Mouse (Mus musculus): ENCODE data around the gene Pex7. TPM values are rescaled to one million over a fixed set of nuclear protein-coding genes. Genes with fewer than 3 reads are reported as not detected.

The Pex7 gene
- total RNA-seq, 1 experiment from 2014 or later, result 52.9 TPM

GRCm38 (mm10) chr10:19849771-19850365 lies 57.6 kb downstream of the Pex7 start:
- peak; percentile 1 to 13; a peak in 1 of 4 replicates for ATAC-seq (replicated peaks in 1 of 2; ENCODE audit: insufficient read depth in 1 of 2, low FRiP score in 2 of 2, low TSS enrichment in 1 of 2, low read depth in 1 of 2, poor library complexity in 2 of 2, severe bottlenecking in 2 of 2)

- ATAC-seq (replicated peaks in 1 of 2; ENCODE audit: insufficient read depth in 1 of 2, low FRiP score in 2 of 2, low TSS enrichment in 1 of 2, low read depth in 1 of 2, poor library complexity in 2 of 2, severe bottlenecking in 2 of 2), result 0 out of 4 replicates have a peak, but pooled peaks of 1 of the 2 experiments have one; percentile 22
Observed at GRCm38 (mm10) chr10:19848928-19849770, 58.3 kb downstream of the Pex7 start.

- ATAC-seq (replicated peaks in 1 of 2; ENCODE audit: insufficient read depth in 1 of 2, low FRiP score in 2 of 2, low TSS enrichment in 1 of 2, low read depth in 1 of 2, poor library complexity in 2 of 2, severe bottlenecking in 2 of 2), result no peak
Observed at GRCm38 (mm10) chr10:19839836-19840235, 67.7 kb downstream of the Pex7 start.

- no peak for ATAC-seq (replicated peaks in 1 of 2; ENCODE audit: insufficient read depth in 1 of 2, low FRiP score in 2 of 2, low TSS enrichment in 1 of 2, low read depth in 1 of 2, poor library complexity in 2 of 2, severe bottlenecking in 2 of 2)
Observed at GRCm38 (mm10) chr10:19835887-19836710, 71.4 kb downstream of the Pex7 start.

- ATAC-seq (replicated peaks in 1 of 2; ENCODE audit: insufficient read depth in 1 of 2, low FRiP score in 2 of 2, low TSS enrichment in 1 of 2, low read depth in 1 of 2, poor library complexity in 2 of 2, severe bottlenecking in 2 of 2), result no peak
Observed at GRCm38 (mm10) chr10:19834222-19834621, 73.3 kb downstream of the Pex7 start.

GRCm38 (mm10) chr10:19831072-19831849 lies 76.2 kb downstream of the Pex7 start:
- ATAC-seq (replicated peaks in 1 of 2; ENCODE audit: insufficient read depth in 1 of 2, low FRiP score in 2 of 2, low TSS enrichment in 1 of 2, low read depth in 1 of 2, poor library complexity in 2 of 2, severe bottlenecking in 2 of 2), result peak in 1 of 2 experiments; percentile 64; a peak in 2 of 4 replicates

GRCm38 (mm10) chr10:19820986-19821385 lies 86.5 kb downstream of the Pex7 start:
- ATAC-seq (replicated peaks in 1 of 2; ENCODE audit: insufficient read depth in 1 of 2, low FRiP score in 2 of 2, low TSS enrichment in 1 of 2, low read depth in 1 of 2, poor library complexity in 2 of 2, severe bottlenecking in 2 of 2), result no peak

GRCm38 (mm10) chr10:19818723-19819355 lies 88.7 kb downstream of the Pex7 start:
- no peak for ATAC-seq (replicated peaks in 1 of 2; ENCODE audit: insufficient read depth in 1 of 2, low FRiP score in 2 of 2, low TSS enrichment in 1 of 2, low read depth in 1 of 2, poor library complexity in 2 of 2, severe bottlenecking in 2 of 2)

- peak; percentile 72 to 77 for ATAC-seq (replicated peaks in 1 of 2; ENCODE audit: insufficient read depth in 1 of 2, low FRiP score in 2 of 2, low TSS enrichment in 1 of 2, low read depth in 1 of 2, poor library complexity in 2 of 2, severe bottlenecking in 2 of 2)
Observed at GRCm38 (mm10) chr10:19815371-19815770, 92.1 kb downstream of the Pex7 start.

GRCm38 (mm10) chr10:19811436-19812172 lies 95.9 kb downstream of the Pex7 start:
- 0 out of 4 replicates have a peak, but pooled peaks of 1 of the 2 experiments have one; percentile 47 for ATAC-seq (replicated peaks in 1 of 2; ENCODE audit: insufficient read depth in 1 of 2, low FRiP score in 2 of 2, low TSS enrichment in 1 of 2, low read depth in 1 of 2, poor library complexity in 2 of 2, severe bottlenecking in 2 of 2)

GRCm38 (mm10) chr10:19804763-19805162 lies 102.7 kb downstream of the Pex7 start:
- ATAC-seq (replicated peaks in 1 of 2; ENCODE audit: insufficient read depth in 1 of 2, low FRiP score in 2 of 2, low TSS enrichment in 1 of 2, low read depth in 1 of 2, poor library complexity in 2 of 2, severe bottlenecking in 2 of 2), result peak in 1 of 2 experiments; percentile 53; a peak in 1 of 4 replicates

Other genes starting within 250 kb of the Pex7 start
- gene Il20ra, start 195.1 kb downstream of the Pex7 start, total RNA-seq (2017), result 1.6 and 2.0 TPM in 2 replicates
- gene Slc35d3, start 56.2 kb downstream of the Pex7 start, total RNA-seq (2017), result 10.1 and 11.3 TPM in 2 replicates
- 22.7 and 29.0 TPM in 2 replicates for gene Map3k5, start 26.8 kb upstream of the Pex7 start, total RNA-seq (2017)
- gene Map7, start 240.8 kb upstream of the Pex7 start, total RNA-seq (2017), result 156 and 190 TPM in 2 replicates